Mouse (Mus musculus) olfactory bulb, adult 2 months (tissue): ENCODE measurements at regions not wholly inside any gene's neighbourhood (a gene's known extent, or its start where the extent isn't known, plus 50 kb on each side); places are given as distances from the start of the nearest gene placed in this dataset.

Experiments
- CTCF ChIP-seq: fragments of 200-500 bp; IDR thresholded peaks from 2 replicates; pipeline ENCODE4 v1.5.1; 2012; ENCODE audit warnings: low read depth, mild to moderate bottlenecking, low read length, moderate library complexity; ENCODE audit not compliant: insufficient read depth
- POLR2A ChIP-seq: fragments of 200-500 bp; IDR thresholded peaks from 2 replicates; pipeline ENCODE4 v1.6.1; 2012; ENCODE audit warnings: mild to moderate bottlenecking, low read depth, low read length, moderate library complexity; ENCODE audit not compliant: insufficient read depth

GRCm38 (mm10) chr9:116405051-116405450 is 229.9 kb upstream of the Tgfbr2 start:
- TF ChIP-seq CTCF (no peak), POLR2A (no peak)
